Mouse (Mus musculus): Measurements from ENCODE around the gene Sorbs1.

The Sorbs1 gene

GRCm38 (mm10) chr19:40404582-40404981 is 109.0 kb downstream of the Sorbs1 start:
- DNase-seq: no peak

DNA sequence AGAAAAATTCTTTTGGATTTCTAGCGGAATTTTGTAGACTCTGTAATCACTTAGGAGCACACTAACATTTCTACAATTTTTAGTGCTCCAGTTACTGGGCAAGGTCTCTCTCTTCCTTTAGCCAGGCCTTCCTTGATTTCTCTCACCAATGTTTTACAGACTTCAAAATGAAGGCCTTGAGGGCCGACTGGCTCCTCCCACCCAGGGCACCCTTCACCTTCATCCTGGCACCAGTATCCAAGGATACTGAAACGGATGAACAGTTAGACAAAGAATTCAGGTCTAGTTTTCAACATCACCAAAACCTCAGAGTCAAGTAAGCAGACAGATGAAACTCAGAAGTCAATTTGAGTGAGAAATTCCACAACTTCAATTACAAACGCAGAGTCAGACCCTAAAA is 109.6 kb downstream of the Sorbs1 start:
- DNase-seq: no peak

DNA sequence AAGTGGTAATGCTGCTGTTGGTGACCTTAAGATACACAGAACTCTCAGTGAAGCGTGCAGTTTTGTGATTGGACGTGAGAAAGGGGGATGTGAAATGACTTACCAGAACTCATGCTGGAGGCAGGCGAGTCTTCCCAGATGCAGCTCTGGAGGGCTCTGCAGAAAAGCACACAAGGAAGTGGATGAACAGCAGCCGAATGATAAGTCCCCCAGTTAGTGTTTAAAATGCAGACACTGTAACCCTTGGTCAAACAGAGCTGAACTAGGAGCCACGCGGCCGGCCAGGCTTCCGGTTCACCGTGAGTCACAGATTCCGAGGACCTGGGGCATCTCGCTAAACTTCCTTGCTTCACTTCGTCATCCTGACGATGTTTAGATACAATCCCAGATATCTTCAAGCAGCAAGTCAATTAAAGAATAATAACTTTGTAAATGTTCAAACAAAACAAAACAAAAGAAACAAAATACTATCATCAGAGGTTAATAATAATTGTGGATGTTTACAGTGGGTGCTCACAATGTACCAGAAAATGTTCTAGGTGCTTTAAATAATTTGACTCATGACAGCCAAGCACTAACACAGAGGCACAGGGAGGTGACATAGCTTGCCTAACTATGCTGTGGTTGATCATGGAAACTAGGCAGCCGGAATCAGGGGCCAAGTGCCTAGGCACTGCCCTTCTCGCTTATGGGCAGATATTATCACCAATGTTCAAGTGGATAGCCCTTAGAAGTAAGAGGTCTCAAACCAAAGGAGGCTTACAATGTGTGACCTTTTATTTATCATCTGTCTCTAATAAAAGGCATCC is 111.2 kb downstream of the Sorbs1 start:
- DNase-seq: no peak

- DNase-seq: no peak
These were observed 112.4 kb downstream of the Sorbs1 start for GRCm38 (mm10) chr19:40401213-40401612.

DNA sequence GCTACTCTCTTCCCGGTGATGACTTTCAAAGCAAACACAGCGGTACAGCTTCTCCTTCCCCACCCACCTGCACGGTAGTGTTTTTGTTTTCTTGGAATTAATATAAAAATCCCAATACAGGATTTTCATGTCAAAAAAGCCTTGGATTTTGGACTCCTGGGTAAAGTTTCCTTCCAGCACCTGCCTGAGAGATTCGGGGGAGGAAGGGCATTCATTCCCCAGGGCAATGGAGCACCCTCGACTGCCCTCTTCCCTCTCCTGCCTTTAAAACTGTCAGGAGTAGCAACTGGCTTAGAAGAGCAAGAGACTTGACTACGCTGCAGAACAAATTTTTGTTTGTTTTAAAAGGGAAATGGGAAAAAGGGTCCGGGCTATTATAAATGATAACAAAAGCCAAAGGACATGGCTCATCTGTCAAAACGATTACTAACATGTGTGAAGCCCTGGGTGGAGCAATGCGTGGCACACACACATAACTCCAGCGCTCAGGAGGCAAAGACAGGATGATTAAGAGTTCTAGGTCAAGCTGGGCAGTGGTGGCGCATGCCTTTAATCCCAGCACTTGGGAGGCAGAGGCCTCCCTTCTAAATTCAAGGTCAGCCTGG is 113.1 kb downstream of the Sorbs1 start:
- no peak for DNase-seq

- DNase-seq: no peak
These were observed 117.6 kb downstream of the Sorbs1 start for GRCm38 (mm10) chr19:40395757-40396661.

GRCm38 (mm10) chr19:40395321-40395695 is 118.3 kb downstream of the Sorbs1 start:
- no peak for DNase-seq

- no peak for DNase-seq
These were observed 118.8 kb downstream of the Sorbs1 start for GRCm38 (mm10) chr19:40394555-40395320.

- no peak for DNase-seq
These were observed 120.7 kb downstream of the Sorbs1 start for GRCm38 (mm10) chr19:40392795-40393392.

DNA sequence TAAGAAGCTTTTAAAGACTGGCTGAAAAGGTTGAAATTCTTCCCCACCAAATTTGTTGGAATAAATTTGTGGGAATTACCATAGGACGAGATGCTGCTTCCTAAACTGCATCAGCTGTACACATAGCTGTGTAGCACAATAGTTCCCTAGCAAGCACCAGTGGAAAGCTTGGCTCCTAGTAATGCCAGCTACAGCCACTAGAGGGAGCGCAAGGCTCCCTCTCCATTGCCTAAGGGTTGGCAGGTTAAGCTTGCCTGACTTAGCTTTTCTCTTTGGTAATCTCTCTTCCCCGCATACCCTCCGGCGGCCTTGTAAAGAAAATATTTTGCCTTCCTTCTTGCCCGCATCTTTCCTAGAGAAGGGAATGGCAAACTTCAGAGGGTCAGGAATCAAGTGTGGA is 122.1 kb downstream of the Sorbs1 start:
- DNase-seq: peak; percentile 80

GRCm38 (mm10) chr19:40386916-40387315 is 126.7 kb downstream of the Sorbs1 start:
- no peak for DNase-seq

DNA sequence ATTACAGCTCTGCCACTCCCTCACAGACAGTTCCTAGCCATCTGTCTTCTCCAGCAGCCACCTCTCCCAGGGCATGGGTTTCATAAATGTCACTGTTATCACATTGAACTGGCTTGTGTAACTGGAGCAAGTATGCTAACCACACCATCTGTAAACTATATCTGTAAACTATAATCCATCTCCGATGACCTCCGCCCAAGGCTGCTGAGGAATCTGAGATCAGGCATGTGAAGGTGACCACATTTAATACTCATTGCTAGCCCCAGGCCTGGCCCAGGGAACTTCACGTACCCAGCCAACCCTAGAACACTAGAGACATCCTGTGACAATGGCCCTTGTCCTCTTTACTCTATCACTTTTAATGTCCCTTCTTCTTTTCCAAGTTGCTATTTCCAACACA is 128.2 kb downstream of the Sorbs1 start:
- no peak for DNase-seq

- DNase-seq: no peak
These were observed 129.6 kb downstream of the Sorbs1 start for GRCm38 (mm10) chr19:40383931-40384330.

DNA sequence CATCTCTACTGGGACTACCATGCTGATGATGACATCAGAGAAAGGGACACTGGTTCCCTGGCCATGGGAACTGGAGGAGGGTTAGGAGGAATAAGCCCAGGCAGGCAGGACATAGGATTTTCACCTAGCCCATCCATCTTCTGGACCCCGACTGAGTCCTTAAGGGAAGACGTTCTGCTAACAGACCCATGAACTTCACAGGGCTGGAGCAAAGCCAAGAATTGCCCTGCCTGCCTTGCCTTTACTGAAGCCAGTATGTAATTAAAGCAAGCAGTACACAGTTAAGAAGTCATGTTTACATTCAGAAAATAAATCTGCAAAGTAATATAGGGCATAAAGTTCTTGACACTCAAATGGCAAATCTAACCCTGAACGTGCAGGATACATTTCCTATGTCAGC is 132.9 kb downstream of the Sorbs1 start:
- DNase-seq: no peak

DNA sequence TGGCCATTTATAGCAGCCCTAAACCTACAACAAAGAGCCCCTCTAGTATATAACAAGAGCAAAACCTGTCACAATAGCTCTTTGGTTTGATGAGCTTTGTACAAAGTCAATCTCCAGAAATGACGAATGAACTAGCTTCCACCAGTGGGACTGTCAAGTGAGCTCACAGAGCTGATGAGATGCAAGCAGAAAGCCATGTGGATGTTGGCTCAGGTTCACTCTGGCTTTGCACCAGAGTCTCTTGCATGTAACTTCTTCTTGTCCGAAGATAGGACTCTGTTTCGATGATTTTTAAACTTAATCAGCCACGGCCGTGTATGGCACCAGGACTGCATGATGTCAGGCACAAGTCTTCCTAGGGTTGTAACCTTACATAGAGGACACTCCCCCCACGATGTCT is 133.6 kb downstream of the Sorbs1 start:
- DNase-seq: no peak

- no peak for DNase-seq
These were observed 134.5 kb downstream of the Sorbs1 start for GRCm38 (mm10) chr19:40379081-40379480.

DNA sequence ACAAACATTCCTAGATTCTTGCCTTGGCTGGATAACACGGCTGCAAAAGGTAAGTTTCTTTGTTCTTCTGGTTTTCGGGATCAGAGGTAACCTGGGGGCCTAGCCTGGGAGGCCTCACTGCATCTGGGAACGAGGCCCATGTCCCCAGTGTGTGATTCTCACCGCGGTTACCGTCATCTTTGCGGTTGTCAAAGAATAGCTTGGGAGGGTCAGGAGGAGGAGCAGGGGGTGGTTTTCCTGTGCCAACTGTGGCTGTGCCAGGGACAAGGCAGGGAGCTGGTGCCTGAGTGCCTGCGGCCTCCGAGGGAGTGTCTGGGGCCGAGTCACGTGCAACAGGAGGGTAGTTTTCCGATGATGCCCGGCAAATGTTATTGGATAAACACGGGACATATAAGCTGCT is 135.9 kb downstream of the Sorbs1 start:
- DNase-seq: no peak

DNA sequence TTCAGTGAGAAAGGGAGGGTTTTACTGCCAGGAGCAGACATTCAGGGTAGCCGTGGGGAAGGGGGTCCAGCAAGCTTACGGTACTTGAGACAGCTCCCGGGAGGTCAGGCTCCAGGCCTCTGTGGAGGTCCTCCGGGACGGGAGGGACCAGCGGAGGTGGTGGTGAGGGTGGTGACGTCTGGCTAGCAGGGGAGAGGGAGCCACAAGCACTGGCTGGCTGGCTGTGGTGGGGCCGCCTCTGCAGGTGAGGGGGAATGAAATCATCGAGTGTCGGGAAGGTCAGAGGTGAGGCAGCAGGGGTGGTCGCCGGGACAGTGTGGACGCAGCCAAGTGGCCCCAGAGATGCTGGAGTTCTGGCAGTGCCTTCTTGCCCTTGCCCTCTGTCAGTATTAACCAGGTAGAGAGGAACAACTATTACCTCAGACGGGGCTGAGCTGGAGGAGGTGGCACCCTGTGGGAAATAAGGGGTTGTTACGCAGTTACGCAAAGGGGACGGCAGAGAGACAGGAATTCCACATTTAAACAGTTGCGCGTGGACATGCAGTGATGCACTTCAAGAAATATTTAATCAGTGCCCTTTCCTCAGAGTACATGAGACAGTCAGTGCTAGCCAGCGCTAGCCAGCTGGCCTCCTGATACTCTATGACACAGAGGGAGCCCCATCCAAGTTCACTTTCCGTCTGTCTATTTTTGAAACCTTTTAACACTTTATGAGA is 136.9 kb downstream of the Sorbs1 start:
- DNase-seq: no peak

DNA sequence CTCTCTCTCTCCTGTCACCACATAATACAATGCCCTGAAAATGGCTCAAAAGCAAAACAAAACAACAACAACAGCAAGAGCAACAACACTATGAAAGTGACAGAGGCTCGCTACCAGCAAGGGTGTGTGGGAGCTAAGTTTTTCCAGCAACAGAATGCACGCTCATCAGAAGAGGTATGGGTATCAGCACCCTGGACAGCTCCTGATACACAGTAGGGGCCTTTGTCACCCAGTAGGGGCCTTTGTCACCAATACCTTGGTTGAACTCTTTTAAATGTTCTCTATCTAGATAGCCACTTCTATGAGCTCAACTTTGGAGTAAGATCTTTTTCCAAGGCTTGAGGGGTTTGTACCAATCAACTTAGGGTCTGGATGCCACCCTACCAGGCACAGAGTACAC is 138.9 kb downstream of the Sorbs1 start:
- no peak for DNase-seq

DNA sequence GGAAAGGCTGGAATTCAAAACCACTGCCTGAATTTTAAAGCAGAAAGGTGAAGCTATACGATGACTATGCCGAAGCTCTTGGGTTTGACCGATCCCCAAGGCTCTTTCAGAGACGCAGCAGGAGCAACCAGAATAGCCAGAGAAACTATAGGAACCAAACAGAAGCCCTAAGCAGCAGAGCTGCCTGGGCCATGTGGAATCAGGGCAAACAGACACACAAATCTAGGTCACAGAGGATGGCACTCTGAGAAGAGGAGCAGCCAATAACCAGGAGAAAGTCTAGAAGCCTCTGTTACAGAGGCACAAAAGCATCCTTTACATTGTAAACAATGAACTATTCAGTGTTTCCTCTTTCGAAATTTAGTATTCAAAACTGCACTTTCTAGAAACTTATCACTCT is 140.9 kb downstream of the Sorbs1 start:
- DNase-seq: no peak

- DNase-seq: no peak
These were observed 141.7 kb downstream of the Sorbs1 start for GRCm38 (mm10) chr19:40371866-40372265.

Data from right cerebral cortex, postnatal 25 days (tissue).